Mouse (Mus musculus): ENCODE data around the gene Uroc1. TPM values are rescaled to one million over a fixed set of nuclear protein-coding genes. Genes with fewer than 3 reads are reported as not detected.

Gene Uroc1
- total RNA-seq (2021) = not detected

DNA sequence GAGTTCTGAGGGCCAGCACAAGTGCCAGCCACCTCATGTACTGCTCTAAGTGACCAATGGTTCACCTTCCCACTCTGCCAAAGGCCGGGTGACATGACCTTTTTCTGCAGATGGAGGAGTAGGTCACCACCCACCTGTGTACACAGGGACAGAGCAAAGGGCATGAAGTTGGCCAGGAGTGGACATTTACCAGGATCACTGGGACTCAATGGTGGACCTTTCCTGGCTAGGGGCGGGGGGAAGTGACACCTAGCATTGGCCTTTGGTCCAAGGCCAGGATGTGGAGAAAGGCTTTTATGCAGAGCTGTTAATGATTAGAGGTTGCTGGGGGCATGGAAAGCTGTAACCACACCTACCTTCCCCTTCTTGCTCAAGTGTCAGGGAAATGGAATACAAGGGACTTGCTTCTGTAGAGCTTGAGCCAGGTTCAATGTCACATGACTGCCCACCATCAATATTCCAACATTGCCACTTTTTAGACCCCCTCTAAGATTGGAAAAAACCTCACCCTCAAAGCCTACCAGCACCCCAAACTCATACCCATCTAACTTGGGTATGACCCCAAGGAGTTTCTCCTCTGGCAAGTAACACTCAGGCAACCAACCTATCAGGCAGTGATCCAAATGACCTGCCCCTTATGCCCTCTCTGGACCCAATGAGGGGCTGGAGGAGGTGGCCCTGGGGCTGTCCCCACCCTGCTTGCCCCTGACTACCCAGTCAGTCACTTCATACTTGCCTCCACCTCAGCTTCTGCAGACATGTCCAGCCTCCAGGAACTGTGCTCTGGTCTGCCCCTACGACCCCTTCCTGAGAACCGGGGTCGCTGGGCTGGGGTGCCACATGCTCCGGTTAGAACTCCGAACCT lies at the start of gene Uroc1:
Gene Uroc1, plus strand, starts transcription at position 724 of the 865 bp plus-strand sequence.
- intact Hi-C loops (cut with DNase I) = no loop called here
- DNase-seq (ENCODE audit: low spot score in 2 of 2) = no peak

DNA sequence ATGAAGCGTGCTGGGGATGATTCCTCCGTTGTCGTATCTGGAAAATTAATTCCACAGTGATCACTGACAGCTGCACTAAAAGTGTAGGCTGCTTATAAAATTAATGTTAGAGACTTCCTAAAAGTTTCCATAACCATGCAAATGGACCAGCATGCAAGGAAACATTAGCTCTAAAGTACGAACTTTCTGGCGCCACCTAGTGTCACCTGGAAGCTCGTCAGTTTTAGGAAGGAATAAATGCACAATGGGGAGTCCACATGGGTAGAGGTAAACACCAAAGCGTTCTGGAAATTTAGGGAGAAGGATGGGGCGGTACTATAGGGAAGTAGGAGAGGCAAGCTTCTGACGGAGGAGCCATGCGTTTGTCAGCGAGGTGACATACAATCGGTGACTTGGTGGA lies 44.8 kb upstream of the Uroc1 start:
- intact Hi-C loops (cut with DNase I) = no loop called here
- DNase-seq (ENCODE audit: low spot score in 2 of 2) = peak; percentile 10

DNA sequence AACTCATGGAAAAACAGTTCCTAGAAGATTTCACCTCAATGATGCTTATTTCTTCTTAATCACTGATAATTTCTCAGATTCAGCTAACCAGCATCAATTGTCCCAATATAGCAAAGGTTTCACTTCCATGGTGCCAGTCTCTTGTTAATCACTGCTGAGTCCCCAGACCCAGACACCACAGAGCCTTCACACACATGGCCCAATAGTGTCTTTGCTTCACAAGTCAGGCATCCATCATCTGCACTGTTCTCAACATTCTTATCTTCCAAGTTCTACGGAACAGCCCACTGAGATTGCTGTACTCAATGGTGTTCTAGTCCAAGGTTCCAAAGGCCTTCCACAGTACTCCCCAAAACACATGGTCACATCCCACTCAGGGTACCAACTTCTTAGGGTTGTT lies 32.2 kb upstream of the Uroc1 start, which contains the start of gene BC048671:
Gene BC048671, plus strand, starts transcription at position 301 of the 400 bp plus-strand sequence.
- DNase-seq (ENCODE audit: low spot score in 2 of 2) = no peak
- intact Hi-C loops (cut with DNase I) = no loop called here

DNA sequence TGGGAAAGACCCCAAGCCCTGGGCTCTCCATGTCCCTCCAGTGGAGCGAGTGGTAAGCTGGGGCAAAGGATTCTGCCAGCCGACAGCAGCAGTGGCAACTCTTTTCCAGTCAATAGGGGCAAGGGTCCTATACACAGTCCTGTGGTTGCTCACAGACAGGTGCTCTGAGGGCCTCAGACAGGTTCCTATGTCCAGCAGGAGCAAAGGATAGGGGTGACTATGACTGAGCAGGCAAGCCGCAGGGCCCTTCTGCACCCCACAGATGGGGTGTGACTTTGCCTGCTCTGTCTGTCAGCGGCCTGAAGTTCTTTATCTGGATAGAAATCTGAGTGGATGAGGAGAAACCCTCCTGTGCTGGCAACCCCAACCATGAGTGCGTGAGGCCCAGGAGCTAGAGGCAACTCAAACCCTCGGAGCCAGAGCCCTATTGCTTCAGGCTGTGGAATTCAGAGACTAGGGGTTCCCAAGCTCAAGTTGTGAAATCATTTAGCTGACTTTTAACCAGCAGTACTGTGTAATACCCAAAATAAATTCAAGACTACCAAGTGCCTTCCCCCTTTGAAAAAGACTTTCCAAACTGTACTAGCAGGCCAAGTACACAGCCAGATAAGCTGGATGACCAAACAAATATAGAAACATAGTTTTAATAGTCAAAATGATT lies 26.6 kb upstream of the Uroc1 start:
- intact Hi-C loops (cut with DNase I) = no loop called here
- DNase-seq (ENCODE audit: low spot score in 2 of 2) = no peak

DNA sequence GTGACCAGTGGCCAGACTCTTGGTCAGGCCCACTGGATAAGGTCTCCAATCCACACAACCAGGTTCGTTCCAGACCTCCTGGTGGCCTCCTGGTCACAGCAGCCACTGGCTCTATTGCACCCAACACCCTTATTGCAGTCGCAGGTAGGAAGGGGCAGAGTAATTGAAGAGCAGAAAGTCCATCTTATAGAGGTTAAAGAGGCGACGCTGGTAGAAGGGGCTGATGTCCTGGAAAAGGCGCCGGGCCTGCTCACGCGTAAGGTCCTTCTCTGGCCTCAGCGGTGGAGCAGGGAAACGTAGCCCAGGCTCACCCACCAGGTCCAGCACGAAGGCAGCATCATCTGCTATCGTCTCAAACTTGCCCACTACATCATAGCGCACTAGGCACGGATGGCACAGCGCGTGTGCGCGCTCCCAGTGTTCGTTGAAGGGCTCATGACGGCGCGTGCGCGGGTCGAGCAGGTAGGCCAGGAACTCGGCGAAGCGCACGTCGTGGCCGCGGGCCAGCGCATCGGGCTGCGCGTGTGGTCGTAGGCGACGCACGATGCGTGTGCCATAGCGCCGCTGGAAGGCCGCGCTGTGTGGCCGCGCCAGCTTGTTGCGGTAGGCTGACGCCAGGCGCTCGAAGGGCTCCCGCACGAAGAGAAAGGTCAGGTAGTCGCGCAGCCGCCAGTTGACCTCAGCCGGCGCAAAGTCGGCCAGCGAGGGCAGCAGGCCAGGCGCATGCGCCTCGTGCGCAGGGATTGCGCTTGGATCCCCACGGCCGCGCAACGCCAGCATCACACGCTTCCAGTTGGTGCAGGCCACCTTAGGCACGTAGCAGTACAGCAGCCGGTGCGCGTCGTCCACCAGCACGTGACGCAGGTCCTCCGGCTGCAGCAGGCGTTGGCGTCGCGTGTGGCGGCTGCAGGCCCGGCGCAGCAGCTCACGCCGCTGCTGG lies 24.0 kb upstream of the Uroc1 start:
- DNase-seq (ENCODE audit: low spot score in 2 of 2) = no peak
- intact Hi-C loops (cut with DNase I) = no loop called here

DNA sequence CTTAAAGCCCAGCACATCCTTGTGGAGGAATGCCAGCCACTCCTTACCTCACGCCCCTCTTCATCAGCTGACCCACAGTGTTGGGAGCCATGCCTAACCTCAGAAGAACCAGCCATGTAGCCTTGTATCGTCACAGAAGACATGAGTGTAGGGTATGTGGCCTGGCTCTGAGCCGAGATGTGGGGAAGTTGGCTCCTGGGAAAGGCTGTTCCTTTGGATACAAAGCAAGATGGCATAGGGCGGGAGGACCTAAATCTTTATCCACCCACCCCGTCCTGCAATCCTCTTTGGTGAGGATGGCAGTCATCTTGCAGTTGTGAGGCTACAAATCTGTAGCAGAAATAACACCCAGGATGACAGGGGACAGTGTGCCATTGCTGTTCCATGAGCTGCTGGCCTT lies 17.1 kb upstream of the Uroc1 start:
- intact Hi-C loops (cut with DNase I) = no loop called here
- DNase-seq (ENCODE audit: low spot score in 2 of 2) = peak in 1 of 2 experiments; percentile 72

DNA sequence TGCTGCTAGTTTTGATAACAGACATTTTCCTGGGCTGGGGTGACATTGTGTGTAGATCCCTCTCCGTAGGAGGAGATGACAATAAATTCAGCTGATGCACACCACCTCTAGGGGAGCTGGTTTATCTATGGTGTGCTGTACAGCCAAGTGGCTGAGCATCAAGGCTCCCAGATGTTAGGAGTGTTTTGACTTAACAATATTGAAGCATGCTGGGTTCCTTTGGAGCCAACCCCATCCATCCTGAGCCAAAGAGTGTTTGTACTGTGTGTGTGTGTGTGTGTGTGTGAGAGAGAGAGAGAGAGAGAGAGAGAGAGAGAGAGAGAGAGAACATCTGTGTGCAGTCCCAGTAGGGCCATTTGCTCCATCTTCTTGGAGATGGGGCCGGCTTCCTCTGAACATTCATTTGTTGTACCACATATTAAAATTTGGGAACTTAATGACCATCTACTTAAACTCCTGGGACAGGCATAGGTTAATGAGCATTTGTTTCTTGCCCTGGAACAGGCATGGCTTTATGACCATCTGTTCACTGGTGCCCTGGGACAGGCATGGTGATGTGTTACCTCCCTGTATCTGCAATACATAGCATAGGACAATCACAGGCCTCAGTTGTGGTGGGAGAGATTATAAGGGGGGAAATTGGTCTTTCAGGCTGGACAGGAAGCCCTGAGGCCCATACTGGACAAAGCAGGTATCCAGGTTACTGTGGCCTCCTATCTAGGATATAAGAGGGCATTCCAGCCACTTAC lies 15.4 kb upstream of the Uroc1 start:
- DNase-seq (ENCODE audit: low spot score in 2 of 2) = no peak
- intact Hi-C loops (cut with DNase I) = no loop called here

DNA sequence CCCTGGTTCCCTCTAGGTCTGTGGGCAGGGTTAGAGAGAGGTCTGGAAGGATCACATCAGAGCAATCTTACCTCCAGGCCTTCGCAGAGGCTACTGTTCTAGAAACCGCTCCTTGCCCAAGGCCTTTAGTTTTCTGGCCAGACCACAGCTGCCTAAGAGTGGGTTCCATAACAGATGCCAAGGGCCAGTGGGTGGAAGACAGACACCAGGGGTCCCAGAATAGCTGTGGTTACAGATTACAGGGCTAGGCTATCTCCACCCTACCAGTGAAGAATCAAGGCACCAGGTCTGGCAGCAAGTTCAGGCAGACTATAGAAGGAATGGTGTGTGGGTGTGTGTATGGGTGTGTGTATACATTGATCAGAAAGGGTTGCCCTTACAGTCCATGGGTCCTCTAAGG lies 14.1 kb upstream of the Uroc1 start:
- DNase-seq (ENCODE audit: low spot score in 2 of 2) = no peak

DNA sequence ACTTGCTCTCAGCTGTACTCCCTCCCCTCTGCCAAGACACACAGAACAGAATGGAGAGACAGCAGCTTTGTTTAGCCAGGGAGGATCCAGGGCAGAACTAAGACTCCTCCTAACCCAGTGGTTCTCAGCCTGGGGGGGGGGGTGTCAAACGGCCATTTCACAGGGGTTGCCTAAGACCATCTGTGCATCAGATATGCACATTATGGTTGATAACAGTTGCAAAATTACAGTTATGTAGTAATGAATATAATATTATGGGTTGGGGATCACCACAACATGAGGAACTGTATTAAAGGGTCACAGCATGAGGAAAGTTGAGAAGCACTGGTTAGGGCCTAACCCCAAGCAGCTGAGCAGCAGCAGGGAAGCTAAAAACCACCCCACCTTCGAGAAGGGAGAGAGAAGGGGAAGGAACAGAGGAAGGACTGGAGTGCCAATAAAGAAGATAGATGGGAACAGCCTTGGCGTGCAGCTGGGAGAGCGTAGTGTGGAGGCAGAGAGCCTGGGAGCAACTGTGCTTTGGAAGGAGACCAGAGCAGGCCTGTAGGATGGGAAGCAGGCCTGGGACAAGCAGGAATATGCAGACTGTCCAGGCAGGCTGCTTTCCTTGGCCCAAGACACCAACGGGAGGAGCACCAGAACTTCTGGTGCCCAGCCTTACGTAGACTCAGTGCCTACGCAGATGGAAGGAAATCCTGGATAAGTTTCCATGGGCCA lies 13.5 kb upstream of the Uroc1 start:
- DNase-seq (ENCODE audit: low spot score in 2 of 2) = peak in 1 of 2 experiments; percentile 13

More for the DNA sequence above, 14.1 kb upstream of the Uroc1 start:
- intact Hi-C loops (cut with DNase I) = no loop called here

DNA sequence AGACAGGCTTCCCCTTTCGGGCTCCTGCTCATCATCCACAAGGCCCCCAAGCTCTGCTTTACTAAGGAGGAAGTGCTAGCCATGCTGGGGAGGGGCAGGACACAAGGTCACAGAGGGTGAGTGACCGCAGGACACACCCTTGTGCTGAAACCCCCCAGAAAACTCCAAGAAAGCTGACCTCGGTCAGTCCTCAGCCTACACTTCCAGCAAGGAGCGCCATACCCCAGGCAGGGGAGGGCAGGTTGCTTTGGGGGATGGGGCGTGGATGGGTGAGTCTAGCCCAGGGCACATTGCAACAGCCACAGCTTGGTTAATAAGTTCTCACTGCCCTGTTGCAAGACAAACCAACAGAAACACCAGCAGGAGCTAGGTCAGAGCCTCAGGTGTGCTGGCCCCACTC lies 12.7 kb upstream of the Uroc1 start:
- DNase-seq (ENCODE audit: low spot score in 2 of 2) = no peak
- intact Hi-C loops (cut with DNase I) = no loop called here

More for the DNA sequence above, 13.5 kb upstream of the Uroc1 start:
- intact Hi-C loops (cut with DNase I) = no loop called here

DNA sequence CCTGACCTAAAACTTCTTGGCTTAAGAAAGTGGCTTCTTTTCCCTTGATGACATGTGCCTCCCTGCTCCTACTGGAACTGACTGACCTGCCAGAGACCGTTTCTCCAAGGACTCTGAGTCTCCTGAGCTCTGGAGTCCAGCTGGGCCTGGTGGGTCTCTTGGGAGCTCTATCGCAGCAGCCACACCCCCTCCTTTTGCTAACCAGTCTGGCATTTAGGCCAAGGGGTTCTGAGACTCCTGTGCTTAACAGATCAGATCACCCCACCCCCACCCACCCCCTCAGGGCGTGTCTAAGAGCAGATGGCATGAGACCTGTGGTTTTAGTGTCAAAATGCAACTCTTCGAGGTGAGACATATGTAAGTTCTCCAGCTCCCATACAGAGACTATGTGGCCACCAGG lies 11.3 kb upstream of the Uroc1 start:
- DNase-seq (ENCODE audit: low spot score in 2 of 2) = no peak
- intact Hi-C loops (cut with DNase I) = no loop called here

DNA sequence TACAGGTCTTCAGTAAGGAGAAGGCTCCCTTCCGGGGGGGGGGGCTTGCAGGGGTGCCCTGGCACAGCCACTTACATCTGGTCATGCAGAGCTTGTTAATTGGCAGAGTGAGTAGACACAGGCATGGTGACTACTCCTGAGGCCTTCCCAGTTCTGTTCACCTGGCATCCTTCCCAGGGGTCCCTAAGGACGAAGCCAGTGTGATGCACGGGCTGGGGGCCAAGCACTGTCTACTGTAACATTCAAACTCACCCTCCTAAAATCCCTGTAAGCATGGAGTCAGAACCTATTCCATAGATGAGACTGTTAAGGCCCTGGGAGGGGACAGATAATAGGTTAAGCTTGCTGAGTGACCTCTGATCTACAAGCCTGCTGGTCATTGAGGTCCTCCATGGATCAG lies 9.1 kb upstream of the Uroc1 start:
- intact Hi-C loops (cut with DNase I) = no loop called here
- DNase-seq (ENCODE audit: low spot score in 2 of 2) = no peak

DNA sequence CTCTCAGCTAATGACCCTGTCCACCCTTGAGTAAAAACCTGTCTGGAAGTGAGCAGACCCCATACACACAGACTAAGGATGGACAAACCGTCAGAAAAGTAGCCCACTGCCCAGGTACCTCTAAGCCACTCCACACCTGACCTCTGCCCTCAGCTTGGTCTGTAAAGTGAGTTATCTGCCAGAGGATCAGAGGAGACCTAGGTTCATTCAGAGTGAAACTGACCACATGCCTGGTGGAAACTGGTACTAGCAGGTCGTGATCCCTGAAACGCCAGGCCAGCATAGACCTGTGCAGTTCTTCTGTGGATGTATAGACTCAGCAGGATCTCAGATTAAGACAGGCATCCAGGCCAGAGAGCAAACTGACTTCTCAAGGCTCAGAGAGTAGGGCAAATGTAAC lies 8.6 kb upstream of the Uroc1 start:
- no peak for DNase-seq (ENCODE audit: low spot score in 2 of 2)
- intact Hi-C loops (cut with DNase I) = no loop called here

DNA sequence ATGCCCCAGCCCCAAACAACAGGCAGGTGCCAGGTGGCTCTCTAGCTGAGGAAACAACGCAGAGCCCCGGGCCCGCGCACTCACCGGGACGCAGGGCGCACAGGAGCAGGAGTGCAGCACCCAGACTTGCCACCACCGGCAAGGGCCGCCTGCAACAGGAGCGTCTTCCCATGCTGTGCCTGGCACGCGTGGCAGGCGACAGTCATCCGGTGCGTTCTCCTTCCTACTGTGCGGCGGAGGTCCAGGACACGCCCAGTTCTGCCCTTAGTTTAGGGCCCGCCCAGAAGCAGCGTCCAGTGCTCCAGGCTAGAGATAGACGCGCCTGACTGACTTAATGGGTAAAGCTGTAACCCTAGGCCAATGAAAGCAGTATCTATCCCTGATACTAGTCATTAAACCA lies 8.1 kb upstream of the Uroc1 start, which contains the start of gene Chst13:
Gene Chst13, minus strand, starts transcription at position 195 of the 400 bp plus-strand sequence.
- DNase-seq (ENCODE audit: low spot score in 2 of 2) = no peak
- intact Hi-C loops (cut with DNase I) = no loop called here

DNA sequence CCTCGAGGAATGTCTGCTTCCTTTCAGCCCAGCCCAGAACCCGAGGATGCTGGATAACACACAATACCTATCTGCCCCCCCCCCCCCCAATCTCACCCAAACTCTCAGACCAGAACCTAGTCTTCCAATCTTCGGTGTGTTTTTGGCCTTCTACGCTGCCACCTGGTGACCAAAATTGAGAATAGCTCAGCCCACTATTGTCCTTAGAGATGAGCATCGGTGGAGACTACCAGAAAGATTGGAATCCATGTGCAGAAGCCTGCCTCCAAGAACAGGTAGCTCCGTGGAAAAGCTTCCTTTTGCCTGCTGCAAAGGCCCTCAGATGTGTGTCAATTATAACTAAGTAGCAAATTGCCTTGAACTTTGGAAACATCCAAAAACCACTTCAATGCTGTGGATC lies 5.4 kb upstream of the Uroc1 start:
- intact Hi-C loops (cut with DNase I) = loop anchor here (1.0 kb wide), 1 partner anchor 647 kb away; no protein-coding TSS in a partner anchor
- peak; percentile 26 to 50 for DNase-seq (ENCODE audit: low spot score in 2 of 2)

DNA sequence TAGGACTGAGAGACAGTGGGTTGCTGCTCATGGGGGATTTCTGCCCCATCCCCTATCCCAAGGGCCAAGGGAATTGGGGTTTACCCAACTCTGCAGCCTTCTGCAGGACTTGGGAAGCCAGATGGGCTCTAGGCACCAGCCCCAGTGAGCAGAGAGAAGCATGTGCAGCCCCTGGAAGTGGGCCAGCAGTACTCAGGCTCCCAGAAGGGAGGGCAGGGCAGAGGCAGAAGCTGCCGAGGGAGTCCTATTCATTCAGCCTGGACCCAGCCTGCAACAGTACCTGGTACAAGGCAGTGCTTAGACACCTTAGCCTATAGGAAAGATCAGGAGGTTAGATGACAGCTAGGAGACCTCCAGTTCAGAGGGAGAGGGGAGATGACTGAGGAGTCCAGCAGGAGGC lies 3.1 kb upstream of the Uroc1 start:
- intact Hi-C loops (cut with DNase I) = no loop called here
- DNase-seq (ENCODE audit: low spot score in 2 of 2) = peak; percentile 29 to 44

DNA sequence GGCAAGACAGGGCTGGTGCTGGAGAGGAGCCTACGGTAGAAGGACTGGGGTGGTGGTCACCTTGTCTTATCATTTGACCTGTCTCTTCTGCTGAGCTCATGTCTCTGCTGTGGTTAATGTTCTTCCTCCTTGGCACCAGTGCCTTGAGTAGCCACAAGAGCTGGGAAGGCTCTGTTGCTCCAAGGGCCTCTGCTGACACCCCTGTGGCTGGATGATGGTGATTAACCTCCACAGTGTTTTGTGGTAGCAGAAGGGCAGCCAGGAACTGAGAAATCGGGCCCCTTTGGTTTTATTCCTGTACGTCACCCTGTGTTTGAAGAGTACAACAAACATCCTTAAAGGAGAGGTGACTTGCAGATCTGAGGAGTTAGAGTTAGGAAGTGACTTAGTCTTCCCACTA lies 1.2 kb downstream of the Uroc1 start:
- no peak for DNase-seq (ENCODE audit: low spot score in 2 of 2)
- intact Hi-C loops (cut with DNase I) = no loop called here

DNA sequence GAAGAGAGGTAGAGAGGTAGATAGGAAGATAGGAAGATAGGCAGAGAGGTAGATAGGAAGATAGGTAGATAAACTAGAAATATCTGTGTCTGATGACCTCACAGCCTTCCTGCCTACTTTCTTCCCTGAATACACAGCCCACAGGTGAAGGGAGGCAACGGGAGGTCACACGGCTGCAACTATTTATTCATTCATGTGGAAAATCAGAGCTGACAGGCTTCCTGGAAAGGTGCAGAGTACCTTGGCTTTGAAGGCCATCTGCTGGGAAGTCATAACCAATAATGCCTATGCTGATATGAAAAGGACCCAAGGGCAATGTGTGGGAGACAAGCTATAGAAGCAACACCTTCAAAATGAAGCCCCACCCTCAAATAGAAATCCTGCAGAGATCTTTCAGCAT lies 9.3 kb downstream of the Uroc1 start:
- intact Hi-C loops (cut with DNase I) = no loop called here
- no peak for DNase-seq (ENCODE audit: low spot score in 2 of 2)

DNA sequence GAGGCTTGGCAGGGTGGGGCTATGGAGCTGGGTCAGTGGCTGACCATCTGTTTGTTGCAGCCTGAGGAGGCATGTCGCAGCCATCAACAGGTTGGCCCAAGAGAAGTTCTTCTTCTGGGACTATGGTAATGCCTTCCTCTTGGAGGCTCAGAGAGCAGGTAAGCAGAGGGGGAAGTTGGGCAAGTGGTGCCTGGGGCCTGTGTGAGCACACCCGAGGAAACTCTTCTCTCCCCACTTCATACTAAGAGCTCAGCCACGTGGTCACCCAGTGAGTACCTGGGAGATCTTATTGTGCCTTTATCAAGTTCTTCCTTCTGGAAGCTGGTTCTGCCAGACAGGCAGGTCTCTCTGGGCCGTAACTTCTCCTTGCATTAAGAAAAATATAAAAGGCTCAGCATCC lies 14.1 kb downstream of the Uroc1 start:
- intact Hi-C loops (cut with DNase I) = no loop called here
- no peak for DNase-seq (ENCODE audit: low spot score in 2 of 2)
